Mouse (Mus musculus) lung, embryonic 14.5 days (tissue): ENCODE data around the gene M6pr. TPM values are rescaled to one million over a fixed set of nuclear protein-coding genes. Genes with fewer than 3 reads are reported as not detected.
A peak's percentile ranks its signal among the peaks of the same experiment; 100 is the strongest.

Experiments
- ATAC-seq: fragments of 200-750 bp; cut with Nextera tagmentation; 2 replicates; pipeline ENCODE4 v1.8.0; 2017; ENCODE audit warnings: mild to moderate bottlenecking, moderate TSS enrichment, moderate library complexity; ENCODE audit not compliant: insufficient read depth
- DNase-seq: peaks from one replicate; pipeline ENCODE4 v3.0.0-alpha.2; 2015
- H3K27ac ChIP-seq: fragments of 300-500 bp; sonication (generic); 2 replicates; pipeline ENCODE4 v1.5.1; 2014; ENCODE audit warnings: low read depth, mild to moderate bottlenecking, moderate library complexity
- H3K27me3 ChIP-seq: fragments of 300-500 bp; sonication (generic); 2 replicates; pipeline ENCODE4 v1.6.1; 2014; ENCODE audit warnings: low read length, control low read depth; ENCODE audit not compliant: insufficient read depth
- H3K36me3 ChIP-seq: fragments of 300-500 bp; sonication (generic); 2 replicates; pipeline ENCODE4 v1.6.1; 2014; ENCODE audit warnings: control low read depth; ENCODE audit not compliant: insufficient read depth
- H3K4me1 ChIP-seq: fragments of 300-500 bp; sonication (generic); 2 replicates; pipeline ENCODE4 v1.6.1; 2014; ENCODE audit warnings: antibody characterized with exemption, control low read depth; ENCODE audit not compliant: insufficient read depth
- H3K4me2 ChIP-seq: fragments of 300-500 bp; sonication (generic); 2 replicates; pipeline ENCODE4 v1.6.1; 2014; ENCODE audit warnings: mild to moderate bottlenecking
- H3K4me3 ChIP-seq: fragments of 300-500 bp; sonication (generic); 2 replicates; pipeline ENCODE4 v1.5.1; 2014; ENCODE audit warnings: low read depth, low read length
- H3K9ac ChIP-seq: fragments of 300-500 bp; sonication (generic); 2 replicates; pipeline ENCODE4 v1.6.1; 2014
- H3K9me3 ChIP-seq: fragments of 300-500 bp; sonication (generic); 2 replicates; pipeline ENCODE4 v1.6.1; 2016; ENCODE audit warnings: low read depth, low read length, control low read depth
- CTCF ChIP-seq: IDR thresholded peaks from 2 replicates; pipeline ENCODE4 v1.5.1; 2016; ENCODE audit warnings: antibody characterized with exemption, low read depth
- WGBS: fragments of 180-500 bp; shearing (Covaris S2); extraction: QIAGEN DNeasy Blood & Tissue Kit; methylation state at CpG from one replicate; pipeline ENCODE4 v1.1.7; 2014; 5-methylcytosine and 5-hydroxymethylcytosine counted together
- polyA plus RNA-seq: library from polyadenylated mRNA; unstranded; fragments of >200 nt; fragmentation: Nextera tagmentation; extraction: Ambion mirVana; gene quantifications from 2 replicates; pipeline ENCODE4 v1.2.1, GENCODE M21; 2014

Gene M6pr
- polyA plus RNA-seq = 115 and 120 TPM in 2 replicates

- peak within 1 kb of the TSS; percentile 93 for H3K9ac ChIP-seq
- DNase-seq (peak; percentile 97), ATAC-seq (peak; percentile 99)
- peak; percentile 84 for TF ChIP-seq CTCF
- peak within 1 kb of the TSS; percentile 86 for H3K4me2 ChIP-seq
- peak within 1 kb of the TSS; percentile 84 for H3K4me3 ChIP-seq
- peaks cover 24% of the 10 kb centered on the region for H3K36me3 ChIP-seq
- peaks cover 6% of the 10 kb centered on the region; the same call in 1 of the 2 replicates for H3K4me1 ChIP-seq
- no peaks in the 10 kb centered on the region for H3K27me3 ChIP-seq
- H3K9me3 ChIP-seq = no peaks in the 10 kb centered on the region
- under 1% methylated on average over 49 of the region's 49 CpGs for WGBS
- H3K27ac ChIP-seq = peak within 1 kb of the TSS; percentile 77
These were observed at the start of gene M6pr for GRCm38 (mm10) chr6:122308505-122309393. Gene M6pr, plus strand, starts transcription at chr6:122308720.

- DNase-seq (no peak), ATAC-seq (no peak)
- no peak overlapping the region for H3K27ac ChIP-seq
- WGBS = 81% methylated on average over 8 of the region's 8 CpGs
- H3K4me1 ChIP-seq = no peaks in the 10 kb centered on the region
- no peak overlapping the region for H3K9ac ChIP-seq
- no peaks in the 10 kb centered on the region for H3K27me3 ChIP-seq
- no peaks in the 10 kb centered on the region for H3K36me3 ChIP-seq
- no peak overlapping the region for H3K4me3 ChIP-seq
- no peak overlapping the region for H3K4me2 ChIP-seq
- no peak for TF ChIP-seq CTCF
- no peaks in the 10 kb centered on the region for H3K9me3 ChIP-seq
These were observed 46.0 kb upstream of the M6pr start for GRCm38 (mm10) chr6:122262543-122262942.

GRCm38 (mm10) chr6:122268561-122268960 lies 40.0 kb upstream of the M6pr start:
- Histone ChIP-seq H3K9me3 (no peaks in the 10 kb centered on the region), H3K9ac (no peak overlapping the region), H3K27ac (no peak overlapping the region), H3K4me3 (no peak overlapping the region), H3K4me1 (no peaks in the 10 kb centered on the region), H3K36me3 (no peaks in the 10 kb centered on the region), H3K27me3 (no peaks in the 10 kb centered on the region), H3K4me2 (no peak overlapping the region)
- DNase-seq (peak; percentile 66), ATAC-seq (no peak; the same call in 1 of the 2 replicates)
- WGBS = 23% methylated on average over 3 of the region's 3 CpGs
- TF ChIP-seq CTCF = no peak

GRCm38 (mm10) chr6:122269170-122269569 lies 39.4 kb upstream of the M6pr start:
- Histone ChIP-seq H3K9me3 (no peaks in the 10 kb centered on the region), H3K4me3 (no peak overlapping the region), H3K27ac (no peak overlapping the region), H3K36me3 (no peaks in the 10 kb centered on the region), H3K4me2 (no peak overlapping the region), H3K9ac (no peak overlapping the region), H3K4me1 (no peaks in the 10 kb centered on the region), H3K27me3 (no peaks in the 10 kb centered on the region)
- no peak for TF ChIP-seq CTCF
- DNase-seq (no peak), ATAC-seq (no peak)
- WGBS = 77% methylated on average over 4 of the region's 4 CpGs

GRCm38 (mm10) chr6:122270152-122270551 lies 38.4 kb upstream of the M6pr start:
- ATAC-seq (no peak), DNase-seq (no peak)
- no peak overlapping the region for H3K27ac ChIP-seq
- H3K4me3 ChIP-seq = no peak overlapping the region
- H3K9ac ChIP-seq = no peak overlapping the region
- 76% methylated on average over 11 of the region's 11 CpGs for WGBS
- no peak overlapping the region for H3K4me2 ChIP-seq
- H3K36me3 ChIP-seq = no peaks in the 10 kb centered on the region
- TF ChIP-seq CTCF = no peak
- no peaks in the 10 kb centered on the region for H3K9me3 ChIP-seq
- H3K27me3 ChIP-seq = no peaks in the 10 kb centered on the region
- H3K4me1 ChIP-seq = no peaks in the 10 kb centered on the region

GRCm38 (mm10) chr6:122274546-122274945 lies 34.0 kb upstream of the M6pr start:
- Histone ChIP-seq H3K4me1 (no peaks in the 10 kb centered on the region), H3K9ac (no peak overlapping the region), H3K27ac (no peak overlapping the region), H3K36me3 (no peaks in the 10 kb centered on the region), H3K4me3 (no peak overlapping the region), H3K9me3 (no peaks in the 10 kb centered on the region), H3K27me3 (no peaks in the 10 kb centered on the region), H3K4me2 (no peak overlapping the region)
- no peak for TF ChIP-seq CTCF
- DNase-seq (no peak), ATAC-seq (no peak)
- 31% methylated on average over 5 of the region's 5 CpGs for WGBS

- no peaks in the 10 kb centered on the region for H3K9me3 ChIP-seq
- WGBS = 76% methylated on average over 7 of the region's 7 CpGs
- no peak for TF ChIP-seq CTCF
- ATAC-seq (no peak), DNase-seq (no peak)
- H3K4me1 ChIP-seq = no peaks in the 10 kb centered on the region
- H3K27me3 ChIP-seq = no peaks in the 10 kb centered on the region
- H3K4me2 ChIP-seq = no peak overlapping the region
- H3K36me3 ChIP-seq = no peaks in the 10 kb centered on the region
- H3K27ac ChIP-seq = no peak overlapping the region
- H3K4me3 ChIP-seq = no peak overlapping the region
- no peak overlapping the region for H3K9ac ChIP-seq
These were observed 32.0 kb upstream of the M6pr start for GRCm38 (mm10) chr6:122276565-122276964.
